Mouse (Mus musculus) neural tube, embryonic 13.5 days (tissue): ENCODE data around the gene Cacna1c. TPM values are rescaled to one million over a fixed set of nuclear protein-coding genes. Genes with fewer than 3 reads are reported as not detected.

Experiments
- ATAC-seq: fragments of 200-750 bp; cut with Nextera tagmentation; 2 replicates; pipeline ENCODE4 v1.8.0; 2017; ENCODE audit warnings: low read depth, mild to moderate bottlenecking, moderate TSS enrichment, moderate library complexity
- H3K27ac ChIP-seq: fragments of 300-500 bp; sonication (generic); replicated peaks from 2 replicates; pipeline ENCODE4 v1.5.1; 2015; ENCODE audit warnings: moderate library complexity, mild to moderate bottlenecking, inconsistent platforms
- H3K27me3 ChIP-seq: fragments of 300-500 bp; sonication (generic); 2 replicates; pipeline ENCODE4 v1.6.1; 2015; ENCODE audit warnings: mild to moderate bottlenecking, inconsistent platforms
- H3K36me3 ChIP-seq: fragments of 300-500 bp; sonication (generic); 2 replicates; pipeline ENCODE4 v1.6.1; 2015; ENCODE audit warnings: mild to moderate bottlenecking, inconsistent platforms
- H3K4me1 ChIP-seq: fragments of 300-500 bp; sonication (generic); replicated peaks from 2 replicates; pipeline ENCODE4 v1.6.1; 2015; ENCODE audit warnings: inconsistent platforms
- H3K4me2 ChIP-seq: fragments of 300-500 bp; sonication (generic); 2 replicates; pipeline ENCODE4 v1.6.1; 2015; ENCODE audit warnings: inconsistent platforms, mild to moderate bottlenecking, moderate library complexity
- H3K4me3 ChIP-seq: fragments of 300-500 bp; sonication (generic); 2 replicates; pipeline ENCODE4 v1.5.1; 2015; ENCODE audit warnings: mild to moderate bottlenecking, inconsistent platforms
- H3K9ac ChIP-seq: fragments of 300-500 bp; sonication (generic); 2 replicates; pipeline ENCODE4 v1.6.1; 2015; ENCODE audit warnings: moderate library complexity, mild to moderate bottlenecking, inconsistent platforms
- H3K9me3 ChIP-seq: fragments of 300-500 bp; sonication (generic); 2 replicates; pipeline ENCODE4 v1.6.1; 2016; ENCODE audit warnings: inconsistent platforms
- WGBS: fragments of 180-500 bp; shearing (Covaris S2); methylation state at CpG from one replicate; pipeline ENCODE4 v1.1.7; 2015; 5-methylcytosine and 5-hydroxymethylcytosine counted together
- polyA plus RNA-seq: library from polyadenylated mRNA; unstranded; fragments of >200 nt; fragmentation: Nextera tagmentation; extraction: Ambion mirVana; gene quantifications from 2 replicates; pipeline ENCODE4 v1.2.1, GENCODE M21; 2015

The Cacna1c gene
- polyA plus RNA-seq, 1 experiment from 2014 or later: 5.0 TPM

GRCm38 (mm10) chr6:118787933-118788332 lies 408.3 kb downstream of the Cacna1c start:
- Histone ChIP-seq H3K4me3 (no peak overlapping the region), H3K4me2 (no peak overlapping the region), H3K27ac (no peak overlapping the region), H3K27me3 (no peaks in the 10 kb centered on the region), H3K36me3 (no peaks in the 10 kb centered on the region), H3K4me1 (peaks cover 26% of the 10 kb centered on the region), H3K9ac (no peak overlapping the region), H3K9me3 (no peaks in the 10 kb centered on the region)
- ATAC-seq: no peak
- 75% methylated on average over 3 of the region's 3 CpGs for WGBS

- 71% methylated on average over 7 of the region's 7 CpGs for WGBS
- ATAC-seq: no peak
- H3K27ac ChIP-seq: no peak overlapping the region
Measured at GRCm38 (mm10) chr6:118780280-118780679, 415.9 kb downstream of the Cacna1c start.

GRCm38 (mm10) chr6:118779201-118779600 lies 417.0 kb downstream of the Cacna1c start:
- no peak overlapping the region for H3K4me3 ChIP-seq
- H3K9ac ChIP-seq: no peak overlapping the region
- no peak overlapping the region for H3K27ac ChIP-seq
- 0 out of 2 replicates have a peak, but pooled peaks cover 9% of the 10 kb centered on the region for H3K36me3 ChIP-seq
- no peak overlapping the region for H3K4me2 ChIP-seq
- H3K9me3 ChIP-seq: 0 out of 2 replicates have a peak, but pooled peaks cover 4% of the 10 kb centered on the region
- H3K27me3 ChIP-seq: no peaks in the 10 kb centered on the region
- H3K4me1 ChIP-seq: no peaks in the 10 kb centered on the region; the same call in 1 of the 2 replicates
- 85% methylated on average over 8 of the region's 8 CpGs for WGBS
- ATAC-seq: no peak

More at GRCm38 (mm10) chr6:118780280-118780679, 415.9 kb downstream of the Cacna1c start:
- Histone ChIP-seq H3K4me1 (peaks cover 3% of the 10 kb centered on the region; the same call in 1 of the 2 replicates), H3K27me3 (no peaks in the 10 kb centered on the region), H3K4me3 (no peak overlapping the region), H3K4me2 (no peak overlapping the region), H3K9ac (no peak overlapping the region), H3K9me3 (no peaks in the 10 kb centered on the region), H3K36me3 (0 out of 2 replicates have a peak, but pooled peaks cover 3% of the 10 kb centered on the region)

- Histone ChIP-seq H3K36me3 (0 out of 2 replicates have a peak, but pooled peaks cover 9% of the 10 kb centered on the region), H3K9ac (no peak overlapping the region), H3K27ac (no peak overlapping the region), H3K27me3 (no peaks in the 10 kb centered on the region), H3K4me2 (no peak overlapping the region), H3K4me3 (no peak overlapping the region), H3K9me3 (0 out of 2 replicates have a peak, but pooled peaks cover 4% of the 10 kb centered on the region), H3K4me1 (no peaks in the 10 kb centered on the region; the same call in 1 of the 2 replicates)
- ATAC-seq: no peak
- 69% methylated on average over 8 of the region's 8 CpGs for WGBS
Measured at GRCm38 (mm10) chr6:118777457-118777856, 418.8 kb downstream of the Cacna1c start.

- no peak overlapping the region for H3K4me2 ChIP-seq
- no peaks in the 10 kb centered on the region for H3K27me3 ChIP-seq
- no peak overlapping the region for H3K9ac ChIP-seq
- H3K9me3 ChIP-seq: 0 out of 2 replicates have a peak, but pooled peaks cover 4% of the 10 kb centered on the region
- no peak overlapping the region for H3K4me3 ChIP-seq
- no peaks in the 10 kb centered on the region for H3K4me1 ChIP-seq
- H3K36me3 ChIP-seq: 0 out of 2 replicates have a peak, but pooled peaks cover 9% of the 10 kb centered on the region
- H3K27ac ChIP-seq: no peak overlapping the region
- ATAC-seq: no peak
- WGBS: 79% methylated on average over 9 of the region's 9 CpGs
Measured at GRCm38 (mm10) chr6:118776459-118776858, 419.8 kb downstream of the Cacna1c start.

- Histone ChIP-seq H3K4me3 (no peak overlapping the region), H3K4me1 (no peaks in the 10 kb centered on the region), H3K9ac (no peak overlapping the region), H3K27me3 (no peaks in the 10 kb centered on the region), H3K9me3 (0 out of 2 replicates have a peak, but pooled peaks cover 4% of the 10 kb centered on the region), H3K27ac (no peak overlapping the region), H3K36me3 (0 out of 2 replicates have a peak, but pooled peaks cover 9% of the 10 kb centered on the region), H3K4me2 (no peak overlapping the region)
- ATAC-seq: no peak
- WGBS: 96% methylated on average over 6 of the region's 6 CpGs
Measured at GRCm38 (mm10) chr6:118772581-118772980, 423.6 kb downstream of the Cacna1c start.

- H3K9me3 ChIP-seq: 0 out of 2 replicates have a peak, but pooled peaks cover 4% of the 10 kb centered on the region
- ATAC-seq: no peak
- H3K4me3 ChIP-seq: no peak overlapping the region
- no peaks in the 10 kb centered on the region for H3K27me3 ChIP-seq
- H3K4me1 ChIP-seq: no peaks in the 10 kb centered on the region
- 0 out of 2 replicates have a peak, but pooled peaks cover 9% of the 10 kb centered on the region for H3K36me3 ChIP-seq
- H3K27ac ChIP-seq: no peak overlapping the region
- WGBS: 83% methylated on average over 4 of the region's 4 CpGs
- H3K4me2 ChIP-seq: no peak overlapping the region
- no peak overlapping the region for H3K9ac ChIP-seq
Measured at GRCm38 (mm10) chr6:118771121-118771520, 425.1 kb downstream of the Cacna1c start.

- no peaks in the 10 kb centered on the region for H3K4me1 ChIP-seq
- no peak overlapping the region for H3K9ac ChIP-seq
- ATAC-seq: no peak
- no peak overlapping the region for H3K4me3 ChIP-seq
- H3K27me3 ChIP-seq: no peaks in the 10 kb centered on the region
- H3K9me3 ChIP-seq: 0 out of 2 replicates have a peak, but pooled peaks cover 4% of the 10 kb centered on the region
- no peak overlapping the region for H3K4me2 ChIP-seq
- no peak overlapping the region for H3K27ac ChIP-seq
- WGBS: 74% methylated on average over 6 of the region's 6 CpGs
- H3K36me3 ChIP-seq: 0 out of 2 replicates have a peak, but pooled peaks cover 7% of the 10 kb centered on the region
Measured at GRCm38 (mm10) chr6:118770396-118770795, 425.8 kb downstream of the Cacna1c start.

GRCm38 (mm10) chr6:118769792-118770191 lies 426.4 kb downstream of the Cacna1c start:
- Histone ChIP-seq H3K36me3 (0 out of 2 replicates have a peak, but pooled peaks cover 2% of the 10 kb centered on the region), H3K4me2 (no peak overlapping the region), H3K9ac (no peak overlapping the region), H3K9me3 (0 out of 2 replicates have a peak, but pooled peaks cover 1% of the 10 kb centered on the region), H3K27ac (no peak overlapping the region), H3K4me1 (no peaks in the 10 kb centered on the region), H3K4me3 (no peak overlapping the region), H3K27me3 (no peaks in the 10 kb centered on the region)
- WGBS: 92% methylated on average over 8 of the region's 8 CpGs
- no peak for ATAC-seq

GRCm38 (mm10) chr6:118767698-118768097 lies 428.5 kb downstream of the Cacna1c start:
- Histone ChIP-seq H3K4me2 (no peak overlapping the region), H3K27me3 (no peaks in the 10 kb centered on the region)

GRCm38 (mm10) chr6:118765261-118765660 lies 431.0 kb downstream of the Cacna1c start:
- no peak overlapping the region for H3K4me2 ChIP-seq
- ATAC-seq: no peak
- H3K4me3 ChIP-seq: no peak overlapping the region
- H3K27ac ChIP-seq: no peak overlapping the region; the same call in 1 of the 2 replicates
- no peak overlapping the region for H3K9ac ChIP-seq
- no peaks in the 10 kb centered on the region for H3K9me3 ChIP-seq
- no peaks in the 10 kb centered on the region for H3K4me1 ChIP-seq
- no peaks in the 10 kb centered on the region for H3K36me3 ChIP-seq
- 0 out of 2 replicates have a peak, but pooled peaks cover 3% of the 10 kb centered on the region for H3K27me3 ChIP-seq
- WGBS: 84% methylated on average over 1 of the region's 1 CpGs

More at GRCm38 (mm10) chr6:118767698-118768097, 428.5 kb downstream of the Cacna1c start:
- Histone ChIP-seq H3K4me1 (no peaks in the 10 kb centered on the region), H3K9me3 (no peaks in the 10 kb centered on the region), H3K27ac (no peak overlapping the region), H3K9ac (no peak overlapping the region), H3K36me3 (no peaks in the 10 kb centered on the region), H3K4me3 (no peak overlapping the region)
- ATAC-seq: no peak
- WGBS: 83% methylated on average over 6 of the region's 6 CpGs

- Histone ChIP-seq H3K4me2 (no peak overlapping the region), H3K27ac (no peak overlapping the region), H3K36me3 (no peaks in the 10 kb centered on the region), H3K9ac (no peak overlapping the region), H3K4me3 (no peak overlapping the region), H3K9me3 (no peaks in the 10 kb centered on the region), H3K4me1 (peaks cover 18% of the 10 kb centered on the region), H3K27me3 (peaks cover 11% of the 10 kb centered on the region; the same call in 1 of the 2 replicates)
- WGBS: 86% methylated on average over 5 of the region's 5 CpGs
- ATAC-seq: no peak
Measured at GRCm38 (mm10) chr6:118759015-118759414, 437.2 kb downstream of the Cacna1c start.
